Mouse (Mus musculus) liver, embryonic 14.5 days (tissue): Measurements from ENCODE around the gene Cenpx. TPM values are rescaled to one million over a fixed set of nuclear protein-coding genes. Genes with fewer than 3 reads are reported as not detected.
A peak's percentile ranks its signal among the peaks of the same experiment; 100 is the strongest.
"Not testable (repeated sequence)": the region's sequence is repeated elsewhere in the genome, so short reads cannot be mapped to it uniquely, and the experiment has no call there.

Experiments used
- ATAC-seq: fragments of 200-750 bp; cut with Nextera tagmentation; 2 replicates; pipeline ENCODE4 v1.8.0; 2017; ENCODE audit warnings: moderate number of reproducible peaks, mild to moderate bottlenecking, moderate library complexity; ENCODE audit not compliant: insufficient read depth
- DNase-seq, 3 experiments: peaks; one replicate each; pipeline ENCODE4 v3.0.0-alpha.2; 2012 to 2013; ENCODE audit warnings: low read depth in 3 of 3, low spot score in 3 of 3
- H3K27ac ChIP-seq: fragments of 300-500 bp; sonication (generic); 2 replicates; pipeline ENCODE4 v1.5.1; 2014; ENCODE audit warnings: moderate library complexity, mild to moderate bottlenecking, control low read depth, inconsistent platforms
- H3K27me3 ChIP-seq: fragments of 300-500 bp; sonication (generic); 2 replicates; pipeline ENCODE4 v1.6.1; 2014; ENCODE audit warnings: mild to moderate bottlenecking, low read length, moderate library complexity; ENCODE audit not compliant: control insufficient read depth, insufficient read depth
- H3K36me3 ChIP-seq: fragments of 300-500 bp; sonication (generic); replicated peaks from 2 replicates; pipeline ENCODE4 v1.6.1; 2014; ENCODE audit warnings: low read depth; ENCODE audit not compliant: control insufficient read depth, insufficient read depth
- H3K4me1 ChIP-seq, 2 experiments: fragments of 200-500 bp in 1 of 2; fragments of 300-500 bp in 1 of 2; sonication (generic) in 1 of 2; replicated peaks; 2 replicates each; pipeline ENCODE4 v1.6.1; 2012 to 2014; ENCODE audit warnings: antibody characterized with exemption in 1 of 2, inconsistent platforms in 1 of 2, low read length in 1 of 2; ENCODE audit not compliant: control insufficient read depth in 2 of 2, insufficient read depth in 2 of 2
- H3K4me2 ChIP-seq: fragments of 300-500 bp; sonication (generic); 2 replicates; pipeline ENCODE4 v1.6.1; 2014; ENCODE audit warnings: low read depth, mild to moderate bottlenecking, control low read depth, moderate library complexity
- H3K4me3 ChIP-seq, 2 experiments: fragments of 200-500 bp in 1 of 2; fragments of 300-500 bp in 1 of 2; sonication (generic) in 1 of 2; 2 replicates each; pipeline ENCODE4 v1.5.1; 2012 to 2014; ENCODE audit warnings: low read depth in 2 of 2, low read length in 2 of 2, mild to moderate bottlenecking in 2 of 2, control low read depth in 1 of 2, inconsistent platforms in 1 of 2, moderate library complexity in 1 of 2; ENCODE audit not compliant: insufficient read depth in 1 of 2
- H3K9ac ChIP-seq: fragments of 300-500 bp; sonication (generic); replicated peaks from 2 replicates; pipeline ENCODE4 v1.6.1; 2014; ENCODE audit warnings: mild to moderate bottlenecking, control low read depth, moderate library complexity
- H3K9me3 ChIP-seq: fragments of 300-500 bp; sonication (generic); 2 replicates; pipeline ENCODE4 v1.6.1; 2016; ENCODE audit warnings: low read length, mixed read lengths; ENCODE audit not compliant: control insufficient read depth
- CTCF ChIP-seq: IDR thresholded peaks from 2 replicates; pipeline ENCODE4 v1.5.1; 2016; ENCODE audit warnings: antibody characterized with exemption, low read depth, control low read depth
- EP300 ChIP-seq: IDR thresholded peaks from 2 replicates; pipeline ENCODE4 v1.6.1; 2016; ENCODE audit warnings: antibody characterized with exemption, low read depth
- WGBS: fragments of 180-500 bp; shearing (Covaris S2); extraction: QIAGEN DNeasy Blood & Tissue Kit; methylation state at CpG from one replicate; pipeline ENCODE4 v1.1.7; 2014; ENCODE audit not compliant: insufficient replicate concordance; 5-methylcytosine and 5-hydroxymethylcytosine counted together
- polyA plus RNA-seq, 2 experiments: library from polyadenylated mRNA; depleted of rRNA in 1 of 2; stranded (reverse) in 1 of 2; unstranded in 1 of 2; fragments of >200 nt; fragmentation: Nextera tagmentation in 1 of 2; extraction: Ambion mirVana in 1 of 2; gene quantifications; 2 replicates each; pipeline versions ENCODE4 v1.2.1 to v1.2.3; 2012 to 2014

Gene Cenpx
- polyA plus RNA-seq, 2 experiments: 64.2 to 128 TPM

DNA sequence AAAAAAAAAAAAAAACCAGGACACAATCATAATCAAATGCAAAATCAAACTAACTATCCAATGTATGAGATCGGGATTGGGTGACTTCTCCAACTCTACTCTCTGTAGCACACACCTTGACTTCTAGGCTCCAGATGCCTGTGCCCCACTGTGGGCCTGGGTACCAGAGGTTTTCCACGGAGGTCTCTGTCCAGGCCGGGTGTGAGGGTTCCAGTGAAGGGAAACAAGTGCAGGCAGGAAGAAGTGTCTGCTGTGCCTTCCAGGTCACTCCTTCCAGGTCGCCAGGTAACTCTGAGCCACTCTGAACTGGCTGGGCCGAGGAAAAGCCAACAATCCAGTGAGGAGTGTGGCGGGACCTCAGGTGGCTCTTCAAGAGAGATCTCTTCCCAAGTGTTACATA is 22.9 kb upstream of the Cenpx start:
- no peak overlapping the region for H3K27ac ChIP-seq
- H3K9me3 ChIP-seq: no peaks in the 10 kb centered on the region
- no peaks in the 10 kb centered on the region for H3K36me3 ChIP-seq
- DNase-seq (no peak), ATAC-seq (no peak)
- H3K27me3 ChIP-seq: no peaks in the 10 kb centered on the region
- 48% methylated on average over 6 of the region's 6 CpGs for WGBS
- no peak overlapping the region for H3K4me3 ChIP-seq
- no peaks in the 10 kb centered on the region for H3K4me1 ChIP-seq
- no peak for TF ChIP-seq EP300
- no peak for TF ChIP-seq CTCF
- H3K4me2 ChIP-seq: no peak overlapping the region
- no peak overlapping the region for H3K9ac ChIP-seq

DNA sequence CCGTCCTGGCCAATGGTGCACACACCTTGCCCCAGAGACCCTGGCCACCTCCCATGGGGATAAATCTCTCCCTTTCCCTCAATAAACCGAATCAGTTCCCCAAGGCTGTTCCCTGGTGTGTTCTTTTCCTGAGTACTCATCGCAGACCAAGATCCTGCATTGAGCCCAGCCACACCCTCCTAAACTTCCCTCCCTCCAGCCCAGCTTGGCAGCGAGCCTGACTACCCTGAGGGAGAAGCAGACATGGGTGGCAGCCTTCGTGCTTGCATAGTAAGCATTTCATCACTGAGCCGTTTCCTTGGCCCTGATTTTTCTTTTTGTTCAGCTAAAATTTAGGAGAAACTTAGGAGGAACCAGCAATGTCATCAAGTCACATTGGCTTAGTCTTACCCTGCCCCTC is 20.0 kb upstream of the Cenpx start:
- DNase-seq (no peak), ATAC-seq (no peak)
- no peak overlapping the region for H3K27ac ChIP-seq
- no peaks in the 10 kb centered on the region for H3K9me3 ChIP-seq
- no peaks in the 10 kb centered on the region for H3K27me3 ChIP-seq
- no peak overlapping the region for H3K4me3 ChIP-seq
- no peak overlapping the region for H3K9ac ChIP-seq
- TF ChIP-seq CTCF (no peak), EP300 (no peak)
- H3K36me3 ChIP-seq: no peaks in the 10 kb centered on the region
- 48% methylated on average over 6 of the region's 6 CpGs for WGBS
- no peak overlapping the region for H3K4me2 ChIP-seq
- H3K4me1 ChIP-seq: peaks cover 0 to 6% of the 10 kb centered on the region in 2 experiments; a peak in 2 of 4 replicates

GRCm38 (mm10) chr11:120731858-120732680 is 18.5 kb upstream of the Cenpx start, which contains the start of gene Cbr2:
Gene Cbr2, minus strand, starts transcription at chr11:120732114.
- H3K4me1 ChIP-seq: peaks cover 0 to 6% of the 10 kb centered on the region in 2 experiments; a peak in 2 of 4 replicates
- H3K9ac ChIP-seq: no peak within 1 kb of the TSS
- ATAC-seq (no peak), DNase-seq (no peak)
- no peak within 1 kb of the TSS for H3K4me3 ChIP-seq
- H3K4me2 ChIP-seq: no peak within 1 kb of the TSS
- no peaks in the 10 kb centered on the region for H3K27me3 ChIP-seq
- H3K36me3 ChIP-seq: no peaks in the 10 kb centered on the region
- H3K27ac ChIP-seq: no peak within 1 kb of the TSS
- TF ChIP-seq CTCF (no peak), EP300 (no peak)
- no peaks in the 10 kb centered on the region for H3K9me3 ChIP-seq
- 64% methylated on average over 12 of the region's 12 CpGs for WGBS

DNA sequence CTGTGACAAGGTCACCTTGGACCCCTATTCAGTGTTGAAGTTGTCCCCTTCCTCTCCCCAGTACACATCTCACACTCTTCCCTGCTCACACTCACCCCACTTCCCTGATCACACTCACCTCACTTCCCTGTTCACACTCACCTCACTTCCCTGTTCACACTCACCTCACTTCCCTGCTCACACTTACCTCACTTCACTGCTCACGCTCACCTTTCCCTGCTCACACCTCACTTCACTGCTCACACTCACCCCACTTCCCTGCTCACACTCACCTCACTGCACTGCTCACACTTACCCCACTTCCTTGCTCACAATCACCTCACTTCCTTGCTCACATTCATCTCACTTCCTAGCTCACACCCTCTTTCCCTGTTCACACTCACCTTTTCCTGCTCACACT is 17.9 kb upstream of the Cenpx start:
- H3K27me3 ChIP-seq: no peaks in the 10 kb centered on the region
- 70% methylated on average over 1 of the region's 1 CpGs for WGBS
- no peak overlapping the region for H3K4me3 ChIP-seq
- no peak overlapping the region for H3K4me2 ChIP-seq
- no peak overlapping the region for H3K27ac ChIP-seq
- TF ChIP-seq EP300: no peak
- TF ChIP-seq CTCF: no peak
- DNase-seq (no peak), ATAC-seq (no peak)
- no peaks in the 10 kb centered on the region for H3K9me3 ChIP-seq
- no peaks in the 10 kb centered on the region for H3K36me3 ChIP-seq
- peaks cover 0 to 6% of the 10 kb centered on the region in 2 experiments; a peak in 2 of 4 replicates for H3K4me1 ChIP-seq
- H3K9ac ChIP-seq: no peak overlapping the region

- DNase-seq (no peak), ATAC-seq (no peak)
- WGBS: 68% methylated on average over 10 of the region's 10 CpGs
- H3K9me3 ChIP-seq: no peaks in the 10 kb centered on the region
- peaks cover 0 to 6% of the 10 kb centered on the region in 2 experiments; a peak in 2 of 4 replicates for H3K4me1 ChIP-seq
- H3K4me2 ChIP-seq: no peak overlapping the region
- no peak overlapping the region for H3K9ac ChIP-seq
- TF ChIP-seq CTCF (no peak), EP300 (no peak)
- no peak overlapping the region for H3K4me3 ChIP-seq
- no peaks in the 10 kb centered on the region for H3K27me3 ChIP-seq
- no peaks in the 10 kb centered on the region for H3K36me3 ChIP-seq
- H3K27ac ChIP-seq: no peak overlapping the region
These were observed 16.9 kb upstream of the Cenpx start for GRCm38 (mm10) chr11:120730331-120730870.

GRCm38 (mm10) chr11:120729432-120730050 is 16.0 kb upstream of the Cenpx start:
- not testable (repeated sequence) for H3K4me1 ChIP-seq, H3K9ac ChIP-seq, H3K27ac ChIP-seq, H3K27me3 ChIP-seq, H3K9me3 ChIP-seq, H3K36me3 ChIP-seq
- WGBS: 3% methylated on average over 17 of the region's 21 CpGs
- Histone ChIP-seq H3K4me2 (peak overlapping the region; percentile 43), H3K4me3 (0 out of 4 replicates have a peak overlapping the region, but pooled peaks of 1 of the 2 experiments have one; percentile 6)
- ATAC-seq (peak; percentile 24; the same call in 1 of the 2 replicates), DNase-seq (peak in 1 of 3 experiments; percentile 47)
